Mouse (Mus musculus) brain, embryonic 18.5 days (tissue): Measurements from ENCODE around the gene Dtymk.

ENCODE experiments used
- DNase-seq: peaks from one replicate; pipeline ENCODE4 v3.0.0-alpha.2; 2012; ENCODE audit warnings: low read depth, low spot score

Gene Dtymk

DNA sequence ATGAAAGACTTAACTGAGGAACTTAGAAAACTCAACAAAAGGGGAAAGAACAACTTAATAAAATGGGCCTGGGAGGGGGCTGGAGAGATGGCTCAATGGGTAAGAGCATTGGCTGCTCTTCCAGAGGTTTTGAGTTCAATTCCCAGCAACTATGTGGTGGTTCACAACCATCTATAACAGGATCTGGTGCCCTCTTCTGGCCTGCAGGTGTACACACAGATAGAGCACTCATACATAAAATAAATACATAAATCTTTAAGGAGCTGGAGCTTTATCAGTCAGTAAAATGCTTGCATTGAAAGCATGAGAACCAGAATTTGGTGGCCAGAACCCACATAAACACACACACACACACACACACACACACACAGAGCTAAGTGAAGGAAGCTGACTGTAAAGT lies 58.8 kb downstream of the Dtymk start:
- DNase-seq: no peak
